Mouse (Mus musculus) mouse trophoblast stem cell (cell line): ENCODE data around the gene Sh3kbp1.

Experiments used
- in situ Hi-C, 2 experiments: fragments of 300-500 bp; cut with MseI, MboI; formaldehyde crosslinking; loops; 2 replicates in 1 of 2; 3 replicates in 1 of 2; pipeline ENCODE4 v1.15.1; 2025

Gene Sh3kbp1

DNA sequence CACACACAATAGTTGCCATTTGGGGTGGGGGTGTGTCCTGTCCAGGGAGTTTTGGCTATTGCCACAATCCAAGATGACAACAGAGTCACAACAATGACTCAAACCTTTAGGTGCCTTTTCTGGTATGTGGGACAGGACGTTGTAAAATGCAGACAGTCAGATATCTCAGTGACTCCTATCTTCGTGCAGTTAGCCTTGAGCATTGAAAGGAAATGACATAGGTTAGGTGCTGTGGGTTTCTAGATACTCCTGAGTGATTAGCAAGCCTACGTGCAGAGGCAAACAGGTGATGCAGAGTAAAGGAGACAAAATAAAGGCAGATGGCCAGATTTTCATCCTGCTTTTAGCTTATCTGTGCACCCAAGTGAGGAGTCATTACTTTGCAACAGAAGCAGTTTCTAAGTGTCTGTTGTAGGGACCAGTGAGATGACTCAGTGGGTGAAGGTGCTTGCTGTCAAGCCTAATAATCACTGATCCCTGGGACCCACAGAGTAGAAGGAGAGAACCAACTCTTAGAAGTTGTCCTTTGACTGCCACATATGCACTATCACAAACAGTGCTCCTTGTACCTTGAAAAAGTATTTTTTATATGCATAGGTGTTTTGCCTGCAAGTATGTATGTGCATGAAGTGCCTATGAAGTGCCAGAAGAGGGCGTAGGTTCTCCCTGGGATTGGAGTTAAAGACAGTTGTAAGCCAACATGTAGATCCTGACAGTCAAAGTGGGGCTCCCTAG lies 50.7 kb downstream of the Sh3kbp1 start:
- in situ Hi-C loops, result no loop called here

GRCm38 (mm10) chrX:159678320-159678835 lies 51.3 kb downstream of the Sh3kbp1 start:
- in situ Hi-C loops, result no loop called here

GRCm38 (mm10) chrX:159685521-159685920 lies 58.4 kb downstream of the Sh3kbp1 start:
- in situ Hi-C loops, result no loop called here

DNA sequence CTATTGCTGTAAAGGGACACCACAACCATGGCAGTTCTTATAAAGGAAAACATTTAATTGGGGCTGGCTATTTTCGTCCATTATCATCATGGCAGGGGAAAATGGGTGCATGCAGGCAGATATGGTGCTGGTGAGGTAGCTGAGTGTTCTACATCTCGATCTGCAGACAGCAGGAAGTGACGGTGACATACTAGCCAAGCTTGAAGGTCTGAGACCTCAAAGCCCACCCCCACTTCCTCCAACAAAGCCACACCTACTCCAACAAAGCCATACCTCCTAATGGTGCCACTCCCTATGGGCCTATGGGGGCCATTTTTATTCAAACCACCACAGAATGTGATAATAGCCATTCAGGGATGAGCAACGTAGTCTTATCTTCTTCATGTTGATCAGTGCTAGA lies 59.8 kb downstream of the Sh3kbp1 start:
- in situ Hi-C loops, result no loop called here

- in situ Hi-C loops, result no loop called here
Observed at GRCm38 (mm10) chrX:159688698-159689097, 61.6 kb downstream of the Sh3kbp1 start.

- in situ Hi-C loops, result no loop called here
Observed at GRCm38 (mm10) chrX:159689785-159690416, 62.8 kb downstream of the Sh3kbp1 start.

GRCm38 (mm10) chrX:159693126-159693525 lies 66.1 kb downstream of the Sh3kbp1 start:
- in situ Hi-C loops, result no loop called here

GRCm38 (mm10) chrX:159696545-159696944 lies 69.5 kb downstream of the Sh3kbp1 start:
- in situ Hi-C loops, result no loop called here

GRCm38 (mm10) chrX:159697030-159697454 lies 70.0 kb downstream of the Sh3kbp1 start:
- in situ Hi-C loops, result no loop called here

- in situ Hi-C loops, result no loop called here
Observed at GRCm38 (mm10) chrX:159702850-159703249, 75.8 kb downstream of the Sh3kbp1 start.

DNA sequence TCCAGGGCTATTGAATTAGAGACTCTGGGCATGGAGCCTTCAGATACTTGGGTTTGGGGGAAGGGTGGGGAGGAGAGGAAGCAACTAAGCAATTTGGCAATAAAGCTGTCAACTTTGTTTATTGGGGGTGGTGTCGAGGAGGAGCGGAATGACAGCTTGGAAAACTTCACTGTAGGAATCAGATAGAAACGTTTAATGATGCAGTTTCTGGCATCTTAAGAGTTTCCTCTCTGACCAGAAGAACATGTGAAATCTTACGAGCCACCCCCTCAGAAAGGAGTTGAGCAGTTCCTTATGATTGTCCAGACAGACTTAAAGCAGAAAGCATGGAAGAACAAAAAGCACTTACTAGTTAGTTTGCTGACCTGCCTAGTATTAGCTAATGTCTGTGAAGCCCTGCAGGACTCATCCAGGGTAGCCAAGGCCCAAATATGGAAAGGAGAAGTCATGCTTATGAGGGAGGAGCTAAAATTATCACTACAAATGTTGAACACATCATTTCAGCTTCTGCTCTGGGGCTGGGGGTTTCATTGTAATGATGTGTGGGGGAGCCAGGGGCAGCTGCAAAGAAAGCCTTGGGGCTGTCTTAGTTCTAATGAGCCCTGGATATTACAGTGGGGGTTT lies 77.4 kb downstream of the Sh3kbp1 start:
- in situ Hi-C loops, result no loop called here

- in situ Hi-C loops, result no loop called here
Observed at GRCm38 (mm10) chrX:159705412-159705811, 78.3 kb downstream of the Sh3kbp1 start.

- in situ Hi-C loops, result no loop called here
Observed at GRCm38 (mm10) chrX:159708076-159708830, 81.2 kb downstream of the Sh3kbp1 start.

DNA sequence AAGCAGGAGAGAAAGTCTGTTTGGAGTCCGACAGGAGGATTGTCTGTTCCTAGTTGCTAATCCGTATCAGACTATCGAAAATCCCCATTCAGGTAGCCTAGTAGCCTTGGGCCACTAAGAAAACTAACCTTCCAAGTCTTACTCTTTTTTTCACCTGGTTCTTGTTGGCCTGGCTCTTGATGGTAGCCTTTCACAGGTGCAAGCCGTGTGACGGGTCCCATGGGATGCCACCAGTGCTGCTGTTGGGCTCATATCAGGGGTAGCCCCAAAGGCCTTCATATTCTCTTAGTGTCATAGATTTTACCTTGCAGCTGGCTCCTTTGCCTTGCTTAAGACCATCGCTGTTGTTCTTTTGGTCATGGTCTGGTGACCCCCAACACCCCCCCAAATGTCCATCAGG lies 82.2 kb downstream of the Sh3kbp1 start:
- in situ Hi-C loops, result no loop called here

DNA sequence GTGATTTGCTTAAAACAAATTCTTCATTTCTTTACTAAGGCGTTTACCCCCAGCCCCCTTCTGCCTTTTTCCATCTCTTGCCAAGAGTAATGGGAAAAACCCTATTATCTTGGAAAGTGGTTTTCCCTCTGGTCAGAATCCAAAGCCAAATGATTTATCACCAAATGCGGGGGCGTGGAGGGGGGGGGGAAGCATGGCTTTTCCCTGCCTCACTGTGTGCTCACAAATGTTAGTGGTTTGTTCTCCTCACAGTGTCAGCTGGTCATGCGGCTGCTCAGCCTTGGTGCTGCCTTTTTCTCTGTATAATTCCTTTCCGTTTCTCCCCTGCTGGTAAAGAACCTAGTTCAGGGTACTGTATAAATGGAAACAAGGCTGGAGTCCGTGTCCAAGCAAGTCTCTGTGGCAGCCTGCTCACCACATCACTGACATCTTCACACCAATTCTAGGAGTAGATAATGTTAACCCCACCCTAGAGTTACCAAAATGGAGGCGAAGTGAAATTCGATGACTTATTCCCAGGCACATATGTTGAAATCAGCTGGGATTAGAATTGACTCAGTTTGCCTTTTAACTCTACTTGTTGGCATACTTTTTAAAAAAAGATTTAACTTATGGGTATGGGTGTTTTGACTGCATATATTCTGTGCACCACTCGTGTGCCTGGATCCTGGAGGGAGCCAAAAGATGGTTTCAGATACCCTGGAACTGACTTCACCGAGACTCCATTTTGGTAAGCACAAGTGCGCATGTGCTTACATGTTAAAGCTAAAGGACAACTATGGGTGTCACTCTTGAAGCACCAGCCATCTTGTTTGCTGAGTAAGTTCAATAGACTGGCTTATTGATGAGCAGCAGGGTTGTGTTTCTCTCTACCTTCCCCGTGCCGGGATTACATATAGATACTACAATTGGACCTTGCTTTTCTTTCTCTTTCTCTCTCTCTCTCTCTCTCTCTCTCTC lies 84.3 kb downstream of the Sh3kbp1 start:
- in situ Hi-C loops, result no loop called here

GRCm38 (mm10) chrX:159713191-159713590 lies 86.1 kb downstream of the Sh3kbp1 start:
- in situ Hi-C loops, result no loop called here

- in situ Hi-C loops, result no loop called here
Observed at GRCm38 (mm10) chrX:159721390-159721789, 94.3 kb downstream of the Sh3kbp1 start.

GRCm38 (mm10) chrX:159731421-159731820 lies 104.3 kb downstream of the Sh3kbp1 start:
- in situ Hi-C loops, result no loop called here

- in situ Hi-C loops, result no loop called here
Observed at GRCm38 (mm10) chrX:159732845-159733244, 105.8 kb downstream of the Sh3kbp1 start.

- in situ Hi-C loops, result no loop called here
Observed at GRCm38 (mm10) chrX:159733948-159734347, 106.9 kb downstream of the Sh3kbp1 start.
